Mouse (Mus musculus) stomach, postnatal 0 days (tissue): ENCODE results near the gene Sbk1.

Source experiments
- CTCF ChIP-seq: IDR thresholded peaks from 2 replicates; pipeline ENCODE4 v1.5.1; 2016; ENCODE audit warnings: antibody characterized with exemption, low read depth, mild to moderate bottlenecking, moderate library complexity
- EP300 ChIP-seq: optimal IDR thresholded peaks from 2 replicates; pipeline ENCODE3; 2016; ENCODE audit warnings: antibody characterized with exemption

DNA sequence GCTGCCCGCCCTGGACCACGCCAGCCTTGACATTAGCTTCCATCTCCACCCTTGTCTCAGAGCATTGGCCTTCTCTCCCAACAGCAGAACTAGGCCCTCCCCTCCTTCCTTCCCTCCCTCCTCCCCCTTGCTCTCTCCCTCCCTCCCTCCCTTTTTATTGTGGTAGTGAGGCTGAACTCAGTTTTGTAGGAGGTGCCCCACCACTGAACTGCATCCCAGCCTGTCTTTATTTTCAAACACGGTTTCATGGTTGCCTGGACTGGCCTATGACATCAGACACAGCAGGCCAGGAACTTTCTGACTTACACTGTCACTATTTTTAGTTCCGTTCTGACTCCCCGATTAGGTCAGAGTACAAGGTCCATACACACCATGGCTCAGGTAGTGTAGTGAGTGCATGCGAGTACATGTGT is 67.8 kb downstream of the Sbk1 start:
- TF ChIP-seq EP300, result no peak
- TF ChIP-seq CTCF, result no peak
